Mouse (Mus musculus) ovary, postnatal 36 days (tissue): ENCODE data around the gene Tmem150a.
A peak's percentile ranks its signal among the peaks of the same experiment; 100 is the strongest.

ENCODE experiments used
- DNase-seq: peaks from one replicate; pipeline ENCODE4 v3.0.0; 2022; ENCODE audit warnings: low spot score, mixed read lengths

Tmem150a gene

DNA sequence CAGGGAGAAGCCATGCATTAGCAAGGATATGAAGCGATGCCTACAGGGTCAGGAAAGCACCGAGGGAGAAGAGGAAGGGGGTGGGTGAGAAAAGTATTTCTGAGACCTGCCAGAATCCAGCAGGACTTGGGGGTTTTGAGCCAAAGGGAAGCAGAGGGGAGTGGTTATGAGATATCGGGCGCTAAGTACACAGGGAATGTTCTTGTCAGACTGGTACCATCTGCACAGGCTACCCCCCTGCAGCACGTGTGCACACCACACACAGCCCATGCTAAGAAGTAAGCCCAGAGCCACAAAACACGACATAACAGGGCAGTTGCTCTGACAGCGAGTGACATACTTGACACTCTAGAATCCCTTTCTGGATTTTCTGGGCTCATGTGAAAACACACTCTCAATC lies 19.0 kb downstream of the Tmem150a start:
- no peak for DNase-seq

DNA sequence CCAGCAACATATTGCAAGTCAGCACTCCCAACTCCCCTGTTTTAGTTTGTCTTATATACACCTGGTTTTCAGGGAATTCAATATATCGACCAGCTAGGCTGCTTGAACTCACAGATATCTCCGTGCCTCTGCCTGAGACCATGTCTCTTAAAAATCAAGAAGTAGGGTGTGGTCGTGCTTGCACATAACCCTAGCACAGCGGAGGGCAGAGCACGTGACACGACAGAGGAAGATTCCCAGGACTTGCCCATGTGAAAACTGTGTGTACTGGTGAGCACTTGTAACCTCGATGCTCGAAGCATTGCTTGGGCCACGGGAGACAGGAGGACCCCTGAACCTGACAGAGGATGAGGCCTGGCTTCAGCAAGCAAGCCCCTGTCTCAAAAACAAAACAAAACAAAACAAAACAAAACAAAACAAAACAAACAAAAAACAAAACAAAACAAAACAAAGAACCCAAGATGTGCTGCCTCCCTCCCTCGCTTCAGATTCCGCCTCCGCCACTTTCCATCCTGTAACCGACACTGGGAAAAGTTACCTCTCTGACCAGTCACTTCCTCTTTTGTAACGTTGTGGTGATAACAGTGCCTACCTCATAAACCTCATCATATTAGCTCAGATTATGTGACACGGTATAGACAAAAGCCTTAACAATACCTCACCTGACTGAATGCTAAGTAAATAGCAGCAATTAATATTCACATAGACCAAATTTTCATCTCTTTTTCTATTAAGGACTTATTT lies 19.7 kb downstream of the Tmem150a start:
- DNase-seq, result no peak

DNA sequence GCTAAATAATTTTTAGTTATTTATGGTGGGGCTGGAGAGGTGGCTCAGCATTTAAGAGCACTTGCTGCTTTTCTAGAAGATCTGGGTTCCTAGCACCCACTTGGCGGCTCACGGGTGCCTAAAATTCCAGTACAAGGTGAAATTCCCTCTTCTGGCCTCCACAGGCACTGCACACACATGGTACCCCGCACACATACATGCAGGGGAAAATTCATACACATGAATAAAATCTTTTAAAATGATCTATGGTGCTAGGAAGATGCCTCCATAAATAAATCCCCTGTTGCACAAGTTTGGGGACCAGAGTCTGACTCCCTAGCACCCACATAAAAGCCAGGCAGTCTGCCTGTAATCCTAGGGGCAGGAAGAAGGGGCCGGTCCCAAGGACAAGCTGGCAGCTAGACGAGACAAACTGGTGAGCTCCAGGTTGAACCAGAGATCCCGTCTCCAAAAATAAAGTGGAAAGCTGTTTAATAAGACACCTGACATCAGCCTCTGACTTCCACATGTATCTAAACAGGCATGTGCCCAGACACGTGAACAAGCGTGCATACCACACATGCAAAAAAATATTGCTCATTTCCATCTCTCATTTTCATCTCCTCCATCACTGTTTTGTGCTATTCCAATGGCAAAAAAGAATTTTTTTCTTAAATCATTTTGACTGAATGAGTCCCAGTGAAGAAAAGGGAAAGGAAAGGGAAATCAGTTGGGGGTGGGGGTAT lies 23.4 kb downstream of the Tmem150a start:
- no peak for DNase-seq

DNA sequence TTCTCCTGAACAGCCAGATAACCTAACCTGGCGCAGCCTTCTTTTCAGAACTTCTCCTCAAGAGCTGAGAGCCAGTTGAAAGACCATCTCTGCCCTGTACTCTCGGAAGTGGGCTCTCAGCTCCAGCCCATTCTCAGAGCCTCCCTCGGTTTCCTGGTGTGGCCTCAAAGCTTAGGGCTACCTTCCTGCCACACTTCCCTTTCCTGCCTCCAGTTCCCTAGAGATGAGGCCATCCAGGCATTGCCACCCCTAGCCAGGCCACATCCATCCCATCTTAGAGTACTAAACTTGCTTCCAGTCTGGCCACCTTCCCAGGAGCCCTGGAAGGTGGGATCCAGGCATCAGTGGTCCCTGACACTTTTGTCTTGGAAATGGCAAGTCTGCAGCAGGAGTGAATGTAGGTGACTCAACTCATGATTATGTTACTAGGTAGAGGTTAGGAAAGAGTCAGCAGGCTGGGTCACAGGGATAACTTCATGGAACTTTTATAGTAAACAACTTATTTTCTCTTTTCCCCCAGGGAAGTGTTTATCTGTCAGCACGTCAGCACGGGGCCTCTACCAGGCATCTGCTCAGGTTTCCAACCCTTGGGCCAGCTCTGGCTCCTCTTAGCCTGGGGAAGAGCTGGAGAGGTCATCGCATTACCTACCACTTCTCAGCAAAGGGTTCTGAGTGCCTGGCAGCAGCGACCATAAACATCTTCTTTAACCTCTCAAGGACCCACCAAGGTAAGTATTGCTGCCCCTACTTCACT lies 24.3 kb downstream of the Tmem150a start:
- no peak for DNase-seq

DNA sequence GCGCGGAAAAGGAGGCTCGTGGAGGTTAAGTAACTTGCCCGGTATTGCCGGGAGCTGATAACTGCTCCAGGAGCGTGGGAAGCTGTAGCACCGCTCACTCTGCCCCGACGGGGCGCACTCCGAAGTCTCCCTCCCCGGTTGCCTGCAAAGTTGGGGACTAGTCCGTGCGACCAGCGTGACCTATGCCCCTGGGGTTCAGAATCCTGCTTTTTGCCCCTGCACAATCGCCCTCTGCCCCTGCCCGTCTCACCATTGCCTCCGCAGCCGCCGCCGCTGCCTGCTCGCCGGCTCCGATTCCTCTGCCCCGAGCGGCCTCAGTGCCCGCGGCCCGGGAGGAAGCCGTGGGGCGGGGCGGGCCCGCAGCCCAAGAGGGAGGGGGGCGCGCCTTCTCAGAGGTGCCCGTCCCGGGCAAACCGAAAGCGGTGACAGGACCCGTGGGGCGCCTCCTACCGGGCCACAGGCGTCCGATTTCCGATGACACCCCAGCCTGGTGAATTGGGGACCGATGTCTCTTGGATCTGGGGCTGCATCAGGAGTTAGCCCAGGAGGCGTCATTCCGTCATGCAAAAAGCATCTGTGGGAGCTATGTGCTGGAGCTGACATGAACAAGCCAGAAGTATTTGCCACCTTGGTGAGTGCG lies 25.0 kb downstream of the Tmem150a start, which contains the start of gene Vamp5:
Gene Vamp5, minus strand, starts transcription at position 338 of the 640 bp plus-strand sequence.
- DNase-seq, result peak; percentile 84

DNA sequence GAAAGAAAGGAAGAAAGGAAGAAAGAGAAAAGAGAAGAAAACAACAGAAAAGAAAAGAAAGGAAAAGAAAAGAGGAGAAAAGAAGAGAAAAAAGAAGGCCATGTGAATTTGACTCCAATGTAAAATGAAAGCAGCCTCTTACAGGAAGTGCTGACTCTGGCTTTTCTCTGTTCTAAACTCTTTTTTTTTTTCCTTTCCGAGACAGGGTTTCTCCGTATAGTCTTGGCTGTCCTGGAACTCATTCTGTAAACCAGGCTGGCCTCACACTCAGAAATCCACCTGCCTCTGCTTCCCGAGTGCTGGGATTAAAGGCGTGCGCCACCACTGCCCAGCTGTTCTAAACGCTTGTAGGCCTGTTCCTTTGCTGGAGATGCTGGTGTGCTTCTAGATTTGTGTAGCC lies 27.2 kb downstream of the Tmem150a start:
- DNase-seq, result no peak

DNA sequence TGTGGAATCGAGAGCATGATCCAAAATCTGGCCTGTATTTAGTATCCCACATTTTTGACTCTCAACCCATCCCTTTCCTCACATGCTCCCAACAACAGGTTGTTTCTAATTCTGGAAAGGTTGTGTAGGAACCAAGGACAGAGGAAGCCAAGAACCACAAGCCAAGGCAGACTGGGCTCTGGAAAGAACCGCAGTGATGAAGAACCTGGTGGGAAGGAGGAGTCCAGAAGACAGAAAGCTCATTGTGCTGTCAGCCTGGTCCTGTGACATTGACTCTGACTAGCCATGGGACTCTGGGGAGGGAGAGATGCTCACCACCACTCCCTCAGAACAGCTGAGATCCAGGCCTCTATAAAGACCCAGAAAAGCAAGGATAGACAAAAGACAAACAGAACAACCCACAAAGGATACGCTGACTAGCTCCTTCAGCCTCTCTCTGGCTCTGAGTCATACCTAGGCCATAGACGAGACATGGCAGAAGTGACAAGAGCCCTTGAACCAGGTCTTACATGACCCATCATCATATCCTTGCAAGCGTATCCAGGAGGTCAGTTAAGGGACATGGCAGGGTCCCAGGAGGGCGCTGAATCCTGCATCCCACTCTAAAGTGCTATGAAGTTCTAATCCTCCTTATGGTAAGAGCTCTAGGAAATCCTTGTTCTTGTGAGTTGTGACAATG lies 28.0 kb downstream of the Tmem150a start:
- no peak for DNase-seq

DNA sequence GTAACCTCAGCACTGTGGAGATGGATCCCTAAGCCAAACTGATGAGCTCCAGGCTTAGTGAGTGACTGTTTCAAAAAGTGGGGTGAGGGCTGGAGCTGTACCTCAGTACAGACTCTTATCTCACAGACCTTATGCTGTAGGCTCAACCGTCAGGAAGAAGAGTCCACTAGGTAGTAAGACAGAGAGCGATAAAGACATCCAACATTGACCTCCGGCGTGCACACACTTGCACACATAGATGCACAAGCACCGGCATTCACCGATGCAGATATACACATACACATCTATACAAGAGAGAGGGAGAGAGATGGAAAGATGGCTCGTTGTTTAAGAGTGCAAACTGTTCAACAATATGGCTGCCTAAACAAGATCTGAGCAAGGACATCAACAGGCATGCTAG lies 28.7 kb downstream of the Tmem150a start:
- DNase-seq, result no peak

DNA sequence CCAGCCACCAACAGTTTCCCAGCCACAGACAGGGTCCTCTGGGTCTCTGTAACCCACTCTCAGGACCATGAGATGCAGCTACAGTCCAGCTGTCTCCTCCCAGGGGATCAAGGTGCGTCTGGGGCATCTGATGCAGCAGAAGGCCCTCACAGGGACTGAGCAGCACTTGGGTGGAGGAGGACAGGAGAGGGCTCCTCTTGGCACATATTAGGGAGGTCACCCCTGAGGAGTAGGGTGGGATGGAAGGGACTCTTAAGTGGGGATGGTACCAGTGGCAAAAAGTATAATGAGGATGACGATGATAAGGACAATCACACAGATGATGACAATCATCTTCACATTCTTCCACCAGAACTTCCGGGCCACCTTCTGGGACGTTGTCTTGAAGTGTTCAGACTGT lies 30.0 kb downstream of the Tmem150a start:
- no peak for DNase-seq

DNA sequence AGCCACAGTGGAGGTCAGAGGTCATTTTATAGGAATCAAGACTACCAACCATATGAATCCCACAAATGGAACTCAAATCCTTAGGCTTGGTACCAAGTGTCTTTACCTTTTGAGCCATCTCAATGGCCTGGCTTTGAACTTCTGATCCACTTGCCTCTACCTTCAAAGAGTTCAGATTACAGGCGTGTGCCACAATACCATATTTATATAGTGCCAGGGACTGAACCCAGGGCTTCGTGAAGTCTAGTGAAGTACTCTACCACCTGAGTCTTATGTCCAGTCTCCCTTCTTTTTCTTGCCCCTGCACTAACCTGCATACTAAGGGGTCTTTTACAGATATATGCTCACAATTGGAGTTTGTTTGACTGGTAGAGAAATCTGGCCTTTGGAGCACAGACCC lies 31.3 kb downstream of the Tmem150a start:
- no peak for DNase-seq

DNA sequence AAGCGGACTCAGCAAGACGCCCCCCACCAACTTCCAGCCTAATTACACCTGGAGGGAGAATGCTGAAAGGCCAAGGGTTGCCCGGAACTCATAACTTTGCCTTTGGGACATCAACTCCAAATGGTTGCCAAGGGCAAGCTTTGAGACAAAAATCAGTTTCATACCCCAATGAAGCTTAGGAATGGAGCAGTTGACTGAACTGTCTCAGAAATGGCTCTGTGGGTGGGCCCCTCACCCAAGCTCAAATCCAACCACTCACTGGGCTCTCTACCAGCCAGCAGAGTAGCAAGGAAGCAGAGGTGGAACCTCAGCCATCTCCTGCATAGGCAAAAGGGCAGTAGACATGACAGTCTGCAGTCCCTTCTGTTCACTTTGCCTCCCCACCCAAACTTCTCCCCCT lies 32.6 kb downstream of the Tmem150a start:
- DNase-seq, result no peak

DNA sequence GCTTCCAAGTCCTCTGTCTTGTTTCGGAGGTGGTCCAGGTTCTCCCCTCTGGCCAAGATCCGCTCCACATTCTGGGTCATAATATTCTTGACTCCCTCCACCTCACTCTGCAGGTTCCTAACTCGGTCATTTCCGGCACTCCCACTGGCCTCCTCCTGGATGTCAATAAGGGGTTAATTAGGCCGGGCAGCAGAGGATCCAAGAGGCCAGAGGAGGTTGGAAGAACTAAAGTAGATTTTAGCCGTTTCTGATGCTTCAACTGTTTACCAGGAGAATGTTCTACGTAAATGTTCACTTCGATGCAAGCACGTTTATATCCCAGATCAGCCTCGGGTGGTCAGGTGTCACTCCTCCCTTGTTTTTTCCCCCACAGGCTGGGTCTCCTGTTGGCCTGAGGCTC lies 33.0 kb downstream of the Tmem150a start:
- no peak for DNase-seq

DNA sequence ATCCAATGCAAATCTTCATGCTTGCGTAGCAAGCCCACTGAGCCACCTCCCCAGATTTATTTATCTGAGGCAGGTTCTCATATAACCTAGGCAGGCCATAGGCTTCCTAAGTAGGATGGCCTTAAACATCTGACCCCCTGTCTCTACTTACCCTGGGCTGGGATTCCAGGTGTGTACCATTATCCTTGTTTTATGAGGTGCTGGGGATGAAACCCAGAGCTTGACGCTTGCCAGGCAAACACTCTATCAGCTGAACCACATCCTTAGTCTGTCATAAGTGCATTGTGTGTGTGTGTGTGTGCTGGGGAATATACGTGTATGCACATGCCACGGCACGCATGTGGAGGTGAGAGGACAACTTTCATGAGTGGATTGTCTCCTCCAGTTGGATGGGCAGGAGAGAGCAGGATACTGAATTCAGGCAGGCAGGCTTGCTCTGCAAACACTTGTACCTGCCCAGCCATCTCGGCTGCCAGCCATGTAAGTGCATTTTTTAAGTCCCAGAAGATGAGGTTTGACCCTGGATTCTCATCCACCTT lies 33.6 kb downstream of the Tmem150a start:
- no peak for DNase-seq

DNA sequence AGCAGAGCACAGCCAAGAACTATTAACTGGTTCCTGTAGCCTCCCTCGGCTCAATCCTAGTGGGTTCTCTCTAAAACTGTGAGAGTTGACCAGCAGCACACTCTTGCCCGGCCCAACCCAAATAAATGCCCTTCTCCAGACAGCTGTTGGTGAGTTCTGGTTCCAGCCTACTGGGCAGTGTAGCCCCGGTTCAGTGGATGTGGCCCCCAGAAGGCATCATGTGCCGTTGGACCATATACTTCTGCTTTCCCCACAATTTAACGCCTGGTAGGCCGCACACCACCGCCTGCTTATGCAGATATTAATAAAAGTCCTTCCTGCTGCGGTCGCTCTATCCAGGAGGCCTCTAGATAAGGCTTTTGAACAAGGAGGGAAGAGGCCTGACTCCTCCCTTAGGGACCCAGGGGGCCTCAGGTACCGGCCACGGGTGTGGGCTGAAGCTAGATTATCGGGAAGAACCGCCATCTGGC lies 34.3 kb downstream of the Tmem150a start:
- no peak for DNase-seq

DNA sequence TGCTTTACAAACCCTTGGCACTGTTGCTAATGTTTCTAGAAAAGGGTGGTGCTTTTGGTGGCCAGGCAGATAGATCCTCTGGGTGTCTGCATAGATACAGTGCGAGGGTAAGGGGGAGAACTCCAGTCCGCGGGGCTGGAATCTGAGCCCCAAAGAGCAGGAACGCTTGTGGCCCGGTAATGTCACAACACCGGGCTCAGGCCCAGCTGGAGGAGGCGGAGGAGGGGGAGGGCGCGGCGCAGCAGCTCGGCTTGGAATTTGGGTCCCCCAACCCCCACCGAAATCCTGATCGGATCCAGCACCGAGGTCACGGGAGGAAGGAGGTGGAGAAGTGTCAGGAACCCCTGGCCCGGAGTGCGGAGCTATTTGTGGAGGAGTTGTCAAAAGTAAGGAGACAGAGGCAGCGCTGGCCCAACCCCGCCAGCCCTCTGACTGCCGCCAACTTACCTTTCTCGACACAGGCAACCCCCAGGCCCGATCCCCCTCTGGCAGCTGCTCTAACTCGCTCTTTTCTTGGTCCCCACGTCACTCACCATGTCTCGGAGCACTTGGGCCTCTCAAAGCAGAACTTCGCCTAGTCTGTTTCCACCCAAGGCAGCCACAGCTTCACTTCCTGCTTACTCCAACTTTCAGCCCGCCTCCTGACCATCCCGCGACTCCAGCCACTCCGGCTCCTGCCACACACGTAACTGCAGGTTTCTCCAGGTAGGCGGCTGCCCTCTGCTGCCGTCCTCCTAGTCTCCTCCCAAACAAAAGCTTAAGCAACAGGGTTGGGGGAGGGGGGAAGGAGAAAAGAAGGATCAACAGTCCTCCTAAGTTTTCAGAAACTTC lies 34.9 kb downstream of the Tmem150a start, which contains the start of gene Vamp8:
Gene Vamp8, minus strand, starts transcription at position 763 of the 831 bp plus-strand sequence.
- peak; percentile 82 for DNase-seq

DNA sequence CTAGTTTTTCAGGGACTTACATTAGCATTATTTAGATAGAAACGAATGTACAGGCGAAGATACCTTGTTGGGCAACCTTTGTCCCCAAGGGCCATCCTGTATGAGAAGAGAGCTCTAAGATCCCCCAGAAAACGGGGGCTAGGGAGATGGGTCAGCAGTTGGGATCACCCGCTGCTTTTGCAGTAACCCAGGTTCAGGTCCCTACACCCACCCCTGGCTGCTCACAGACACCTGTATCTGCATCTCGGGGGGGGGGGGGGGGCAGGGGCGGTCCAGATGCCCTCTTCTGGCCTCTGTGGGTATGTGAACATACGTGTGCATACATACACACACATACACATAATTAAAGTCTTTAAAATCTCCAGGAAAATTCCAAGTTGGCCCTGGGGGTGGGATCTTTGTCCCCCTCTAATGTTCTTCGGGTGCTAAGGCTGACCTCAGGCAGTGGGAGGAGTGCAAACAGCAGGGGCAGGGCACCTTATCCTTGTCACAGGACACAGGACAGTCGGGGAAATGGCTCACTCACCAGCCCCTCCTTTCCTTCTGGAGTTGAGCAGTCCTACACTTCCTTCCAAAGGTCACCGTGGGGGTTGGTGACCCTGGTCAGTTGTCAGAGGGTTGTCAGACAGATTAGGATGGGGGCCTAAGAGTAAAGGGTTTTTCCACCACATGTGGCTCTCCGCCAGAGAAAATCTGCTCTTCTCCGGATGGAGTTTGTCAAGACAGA lies 35.7 kb downstream of the Tmem150a start:
- DNase-seq, result peak; percentile 43

DNA sequence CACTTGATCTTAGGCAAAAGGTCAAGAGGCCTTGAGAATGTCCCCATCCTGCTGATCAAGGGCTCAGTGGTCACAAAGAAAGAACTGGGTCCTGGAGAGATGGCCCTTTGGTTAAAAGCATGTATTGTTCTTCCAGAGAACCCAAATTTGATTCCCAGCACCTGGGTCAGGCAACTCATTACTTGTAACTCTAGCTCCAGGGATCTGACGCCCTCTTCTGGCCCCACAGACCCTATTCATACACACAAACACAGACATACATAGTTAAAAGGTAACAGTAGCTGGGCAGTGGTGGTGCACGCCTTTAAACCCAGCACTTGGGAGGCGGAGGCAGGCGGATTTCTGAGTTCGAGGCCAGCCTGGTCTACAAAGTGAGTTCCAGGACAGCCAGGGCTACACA lies 37.1 kb downstream of the Tmem150a start:
- DNase-seq, result no peak

DNA sequence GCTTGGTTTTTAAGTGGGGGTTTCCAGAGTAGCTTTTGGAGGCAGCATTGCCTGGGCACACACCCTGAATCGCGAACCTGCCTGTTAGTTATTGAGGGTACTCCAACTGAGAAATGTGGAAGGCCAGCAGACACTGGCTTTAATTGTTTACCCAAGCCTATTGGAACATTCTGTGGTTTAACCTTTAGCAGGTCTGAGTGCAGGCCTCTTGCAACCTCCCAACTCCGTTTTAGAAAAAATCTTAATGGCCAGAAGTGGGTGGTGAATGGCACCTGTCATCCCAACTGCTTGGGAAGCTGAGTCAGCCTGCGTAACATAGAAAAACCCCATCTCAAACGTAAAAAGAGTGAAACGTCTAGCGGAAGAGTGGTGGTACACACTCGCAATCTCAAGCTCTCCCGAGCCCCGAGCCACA lies 41.6 kb downstream of the Tmem150a start:
- DNase-seq, result no peak

DNA sequence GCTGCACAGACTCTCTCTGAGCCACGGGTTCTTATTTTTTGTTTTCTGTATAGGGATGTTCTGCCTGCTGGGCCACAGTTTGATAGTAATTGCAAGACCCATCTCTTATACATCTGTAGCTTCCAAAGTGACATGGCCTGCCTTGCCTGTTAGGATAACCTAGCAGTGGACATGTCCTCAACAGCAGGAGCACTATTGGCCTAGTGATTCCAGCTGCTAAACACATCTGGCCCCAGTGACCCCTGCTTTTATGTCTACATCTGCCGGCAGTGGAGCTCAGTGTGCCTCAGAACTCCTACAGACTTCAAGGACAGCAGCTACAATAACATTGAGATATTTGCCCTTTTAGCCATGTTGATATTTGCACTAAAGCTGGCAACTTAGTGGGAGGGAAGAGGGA lies 44.7 kb downstream of the Tmem150a start:
- DNase-seq, result no peak

DNA sequence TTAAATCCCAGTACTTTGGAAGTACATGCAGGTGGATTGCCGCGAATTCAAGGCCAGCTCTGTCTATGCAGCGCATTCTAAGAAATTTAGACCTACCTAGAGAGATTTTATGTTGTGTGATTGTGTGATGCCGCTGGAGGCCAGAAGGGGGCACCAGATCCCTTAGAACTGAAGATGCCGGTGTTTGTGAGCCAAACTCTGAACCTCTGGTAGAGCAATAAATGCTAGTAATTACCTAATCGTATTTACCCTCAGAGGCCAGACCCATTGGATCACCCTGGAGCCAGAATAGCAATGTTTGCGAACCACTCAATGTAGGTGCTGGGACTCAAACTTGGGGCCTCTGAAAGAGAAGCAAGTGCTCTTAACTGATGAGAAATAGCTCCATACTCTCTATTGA lies 46.6 kb downstream of the Tmem150a start:
- peak; percentile 71 for DNase-seq
